Mouse (Mus musculus) ovary, adult 18-20 months (tissue): ENCODE data around the gene Il12b.
"Not testable (repeated sequence)": the region's sequence is repeated elsewhere in the genome, so short reads cannot be mapped to it uniquely, and the experiment has no call there.

ENCODE experiments used
- DNase-seq: peaks from one replicate; pipeline ENCODE4 v3.0.0; 2022; ENCODE audit warnings: low spot score, mixed read lengths

Il12b gene

DNA sequence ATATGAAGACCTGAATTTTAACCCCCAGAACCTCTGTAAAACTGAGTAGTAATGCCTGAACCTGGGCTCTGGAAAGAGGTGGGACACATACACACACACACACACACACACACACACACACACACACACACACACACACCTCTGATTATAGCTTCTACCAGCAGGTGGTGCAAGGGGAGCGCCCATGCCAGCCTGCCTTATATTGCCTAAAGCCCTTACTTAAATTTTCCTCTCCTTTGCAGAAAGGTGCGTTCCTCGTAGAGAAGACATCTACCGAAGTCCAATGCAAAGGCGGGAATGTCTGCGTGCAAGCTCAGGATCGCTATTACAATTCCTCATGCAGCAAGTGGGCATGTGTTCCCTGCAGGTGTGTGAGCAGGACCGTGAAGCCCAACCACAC is 12.4 kb downstream of the Il12b start:
- no peak for DNase-seq

- no peak for DNase-seq
Measured at GRCm38 (mm10) chr11:44413371-44413770, 13.5 kb downstream of the Il12b start.

DNA sequence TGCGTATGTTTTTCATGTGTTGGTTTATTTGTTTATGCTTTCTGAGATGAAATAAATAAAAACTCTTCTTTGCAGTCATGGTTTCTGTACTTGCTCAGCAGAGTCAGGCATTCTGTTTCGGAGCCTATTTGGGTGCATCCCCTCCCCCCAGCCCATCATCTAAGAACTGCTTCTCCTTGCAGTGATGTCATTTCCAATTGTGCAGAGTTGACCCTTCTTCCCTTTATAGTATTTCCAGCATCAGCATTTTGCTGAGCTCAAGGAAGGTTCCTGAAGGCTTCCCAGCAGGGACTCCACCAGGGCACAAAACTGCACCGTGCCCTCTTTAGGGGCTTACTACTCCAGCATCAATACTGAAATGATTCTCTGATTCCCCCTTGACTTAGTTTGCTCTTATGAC is 14.7 kb downstream of the Il12b start:
- DNase-seq = no peak

DNA sequence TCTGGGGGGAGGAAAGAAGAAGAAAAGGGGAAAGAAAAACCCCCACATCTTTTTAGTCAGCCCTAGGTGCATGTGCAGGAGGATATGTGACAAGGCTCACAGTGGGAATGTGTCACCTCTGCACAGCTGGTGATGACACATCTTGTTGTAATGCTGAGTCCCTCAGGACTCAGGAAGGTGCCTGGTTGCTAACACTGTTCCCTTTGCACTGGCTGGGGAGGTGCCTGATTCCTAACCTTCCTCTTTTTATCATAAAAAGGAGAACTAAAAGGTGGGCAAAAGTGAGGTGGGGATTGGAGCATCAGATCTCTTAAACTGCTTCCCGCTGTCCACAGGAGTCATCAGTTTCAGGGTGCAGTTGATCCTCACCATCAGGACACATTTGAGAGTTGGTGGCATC is 17.5 kb downstream of the Il12b start:
- DNase-seq = no peak

DNA sequence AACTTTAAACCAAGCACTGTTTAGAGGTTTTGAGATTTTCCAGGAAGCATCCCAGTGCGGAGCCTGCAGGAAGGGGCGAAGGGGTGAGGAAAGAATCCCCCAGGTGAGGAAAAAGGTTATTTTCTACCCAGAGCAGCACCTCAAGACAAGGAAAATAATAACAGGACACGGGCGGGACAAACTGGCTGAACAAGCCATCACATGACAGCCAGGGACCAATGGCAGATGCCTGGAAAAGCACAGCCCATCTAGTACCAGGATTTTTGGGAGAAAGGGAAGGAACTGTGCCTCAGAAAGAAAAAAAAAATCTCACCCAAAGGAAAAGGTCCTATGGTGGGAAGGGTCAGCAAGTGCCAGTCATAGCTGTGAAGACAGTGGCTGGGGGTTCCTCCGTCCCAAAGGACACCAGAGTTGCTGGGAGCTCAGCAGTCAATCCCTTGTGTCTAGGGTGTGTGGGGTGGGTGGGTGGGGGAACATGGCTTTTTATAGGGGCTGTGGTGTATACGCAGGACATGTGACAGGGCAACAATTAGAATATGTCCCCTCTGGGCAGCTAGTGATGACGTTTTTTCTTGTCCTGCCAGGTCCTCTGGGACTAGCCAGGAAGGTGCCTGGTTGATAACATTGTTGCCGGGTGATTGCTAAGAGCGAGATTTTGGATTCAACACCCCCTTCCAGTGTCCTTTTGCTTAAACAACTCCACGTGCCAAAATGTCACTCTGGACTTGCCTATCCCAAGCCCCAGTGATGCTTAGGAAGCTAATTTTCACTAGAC is 22.7 kb downstream of the Il12b start:
- no peak for DNase-seq

DNA sequence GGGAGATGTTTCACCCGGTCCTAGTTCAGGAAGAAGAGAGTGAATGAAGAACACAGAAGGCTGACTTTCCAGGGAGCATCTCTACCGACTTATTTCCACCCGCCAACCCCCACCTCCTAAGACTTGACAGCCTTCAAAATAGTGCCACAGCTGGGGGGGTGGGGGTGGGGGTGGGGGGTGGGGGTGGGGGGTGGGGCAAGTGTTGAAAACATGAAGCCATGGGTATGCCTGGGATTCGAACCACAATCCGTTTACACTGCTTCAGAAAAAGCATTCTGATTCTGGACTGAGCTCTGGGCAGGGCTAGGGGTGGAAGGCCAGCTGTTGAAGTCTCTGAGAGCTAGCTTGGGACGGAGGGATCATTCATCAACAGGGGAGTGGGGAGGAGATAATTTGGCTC is 23.4 kb downstream of the Il12b start:
- DNase-seq = no peak

DNA sequence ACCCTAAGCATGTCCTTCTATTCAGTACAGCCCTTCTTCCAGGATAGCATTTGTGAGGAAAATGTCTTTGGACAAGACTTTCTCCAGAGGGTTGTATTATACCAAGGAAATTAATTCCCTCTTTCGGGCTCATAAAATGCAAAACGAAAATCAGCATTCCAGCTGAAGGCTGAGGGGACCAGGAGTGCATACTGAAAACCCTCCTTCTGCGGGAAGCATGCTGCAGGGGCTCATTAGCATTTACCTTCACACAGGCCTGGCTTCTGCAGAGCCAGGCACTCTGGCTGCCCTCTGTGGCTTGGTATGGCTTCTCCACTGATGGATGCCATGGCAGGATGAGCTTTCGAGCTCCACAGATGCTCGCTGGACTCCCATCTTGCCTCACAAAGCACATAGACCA is 24.1 kb downstream of the Il12b start:
- DNase-seq = no peak

DNA sequence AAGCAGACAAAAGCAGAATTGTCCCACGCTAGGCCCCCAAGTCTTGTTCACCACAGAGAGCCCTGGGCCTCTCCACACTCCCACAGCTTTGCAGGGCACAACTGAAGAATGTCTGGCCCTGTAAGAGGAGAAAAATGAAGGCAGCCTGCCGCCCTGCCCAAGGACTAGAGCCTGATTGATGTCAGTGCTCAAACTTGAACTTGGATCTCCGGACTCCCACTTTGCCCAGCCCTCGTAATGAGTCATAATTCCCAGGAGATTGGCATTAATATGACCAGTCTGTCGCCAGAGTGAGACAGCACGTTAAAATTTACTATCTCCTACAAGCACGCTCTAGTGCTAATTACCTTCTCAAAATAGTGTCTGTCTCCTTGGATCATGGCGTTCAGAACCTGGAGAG is 25.1 kb downstream of the Il12b start:
- no peak for DNase-seq

DNA sequence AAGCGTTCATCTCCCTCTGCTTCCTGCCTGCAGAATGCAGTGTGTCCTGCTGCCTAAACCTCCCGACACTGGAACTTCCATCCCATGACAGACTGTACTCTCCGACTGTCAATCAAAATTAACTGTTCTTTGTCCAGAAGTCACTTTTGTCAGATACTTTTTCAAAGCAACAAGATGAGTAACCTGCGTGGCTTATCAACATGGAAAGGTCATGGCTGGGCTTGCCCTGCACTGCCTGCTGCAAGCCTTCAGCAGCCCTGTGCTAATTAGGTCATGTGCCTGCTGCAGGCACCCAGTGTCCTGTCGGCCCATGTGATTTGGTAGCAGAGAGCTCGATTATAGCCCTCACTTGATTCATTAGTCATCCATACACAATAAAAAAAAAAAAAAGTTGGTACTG is 25.8 kb downstream of the Il12b start:
- no peak for DNase-seq

GRCm38 (mm10) chr11:44427951-44428350 is 28.1 kb downstream of the Il12b start:
- DNase-seq = no peak

DNA sequence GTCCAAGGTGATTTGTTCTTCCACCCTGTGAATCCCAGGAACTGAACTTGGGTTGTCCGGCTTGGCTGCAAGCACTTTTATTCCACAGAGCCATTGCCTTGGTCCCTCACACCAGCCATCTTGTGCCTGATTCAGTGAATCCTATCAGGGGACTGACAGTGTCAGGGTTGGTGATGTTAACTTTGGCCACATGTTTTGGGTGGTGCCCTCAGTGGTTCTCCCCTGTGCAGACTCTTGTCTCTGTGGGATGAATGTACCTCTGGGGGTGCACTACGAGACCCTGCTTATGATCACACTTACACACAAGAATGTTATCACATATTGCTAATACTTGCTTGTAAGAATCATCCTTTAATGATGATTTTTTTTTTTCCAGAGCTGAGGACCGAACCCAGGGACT is 30.2 kb downstream of the Il12b start:
- DNase-seq = no peak

DNA sequence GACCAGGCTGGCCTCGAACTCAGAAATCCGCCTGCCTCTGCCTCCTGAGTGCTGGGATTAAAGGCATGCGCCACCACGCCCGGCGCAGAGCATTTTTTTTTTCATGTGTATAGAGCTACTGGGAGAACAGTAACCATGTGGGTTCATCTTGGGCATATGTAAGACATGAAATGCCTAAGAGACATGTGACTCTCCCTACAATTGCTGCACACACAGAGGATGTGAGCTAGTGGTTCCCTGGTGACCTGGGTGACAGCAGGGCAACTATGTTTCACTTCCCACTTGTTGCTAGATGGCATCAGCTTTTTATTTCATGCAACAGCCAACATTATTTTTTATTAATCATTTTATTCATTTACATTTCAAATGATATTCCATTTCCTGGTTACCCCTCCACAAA is 37.9 kb downstream of the Il12b start:
- no peak for DNase-seq

- no peak for DNase-seq
Measured at GRCm38 (mm10) chr11:44451046-44451445, 51.2 kb downstream of the Il12b start.

DNA sequence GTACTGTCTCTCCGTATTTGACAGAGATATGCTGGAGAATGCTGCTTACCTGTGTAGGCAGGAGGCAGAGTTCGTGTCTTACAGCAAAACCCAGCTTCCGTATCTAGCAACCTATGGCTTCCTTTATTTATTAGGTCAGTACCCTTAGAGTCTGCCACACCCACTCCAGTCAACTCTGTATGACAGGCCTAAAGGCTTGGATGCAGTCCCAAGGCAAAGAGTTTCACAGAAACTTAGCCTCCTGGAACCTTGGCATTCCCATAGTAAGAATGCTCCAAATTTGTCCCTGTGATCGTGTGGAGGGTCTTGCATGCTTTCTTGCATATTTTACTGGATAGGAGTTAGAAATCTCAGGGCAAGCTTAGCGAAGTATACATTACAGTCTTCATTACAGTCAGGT is 52.2 kb downstream of the Il12b start:
- not testable (repeated sequence) for DNase-seq

DNA sequence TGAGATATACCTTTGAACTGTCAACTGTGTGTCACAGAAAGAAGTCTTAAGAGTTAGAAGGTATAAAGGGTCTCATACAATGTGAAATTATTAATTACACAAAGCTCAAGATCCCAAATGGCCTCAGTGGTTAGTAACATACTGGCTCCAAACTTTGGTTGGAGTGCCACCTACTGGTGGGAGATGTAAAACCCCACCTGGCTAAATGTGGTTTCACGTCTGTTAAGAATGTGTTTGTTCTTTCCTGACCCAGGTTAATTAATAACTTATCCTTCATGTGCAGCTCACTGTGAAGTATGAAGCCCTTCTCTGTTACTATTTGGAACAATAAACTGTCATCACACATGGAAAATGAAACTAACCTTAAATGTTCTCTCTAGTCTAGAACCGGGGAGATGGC is 53.6 kb downstream of the Il12b start:
- no peak for DNase-seq

GRCm38 (mm10) chr11:44461493-44461892 is 61.6 kb downstream of the Il12b start:
- no peak for DNase-seq
